Mouse (Mus musculus) activated CD4-positive, CD25-positive, alpha-beta regulatory T cell, adult 9 weeks (primary cell): ENCODE measurements around the gene E130218I03Rik. TPM values are rescaled to one million over a fixed set of nuclear protein-coding genes. Genes with fewer than 3 reads are reported as not detected.

Experiments
- polyA plus RNA-seq: library from polyadenylated mRNA; unstranded; fragments of 100-300 nt; shearing (Covaris generic); gene quantifications from one replicate; pipeline ENCODE4 v1.2.1, GENCODE M21; 2017

E130218I03Rik gene
- polyA plus RNA-seq = 9.6 TPM

GRCm38 (mm10) chr4:134243516-134244250 lies at the start of gene E130218I03Rik:
Gene E130218I03Rik (plus strand): TSS chr4:134243662.

GRCm38 (mm10) chr4:134202904-134203303 lies 40.6 kb upstream of the E130218I03Rik start, which contains the start of gene Gm7534:
Gene Gm7534 (minus strand): TSS chr4:134203004.

GRCm38 (mm10) chr4:134227194-134227593 lies 16.3 kb upstream of the E130218I03Rik start, which contains the start of gene Catsper4:
Gene Catsper4 (minus strand): TSS chr4:134227383.

GRCm38 (mm10) chr4:134238279-134238651 lies 5.2 kb upstream of the E130218I03Rik start, which contains the start of gene Cnksr1:
Gene Cnksr1 (minus strand): TSS chr4:134238399.

GRCm38 (mm10) chr4:134245148-134245843 lies 1.8 kb downstream of the E130218I03Rik start, which contains the start of gene Zfp593:
Gene Zfp593 (minus strand): TSS chr4:134245592.

GRCm38 (mm10) chr4:134246719-134247258 lies 3.3 kb downstream of the E130218I03Rik start, which contains the start of gene Gm30191:
Gene Gm30191 (plus strand): TSS chr4:134246935.

GRCm38 (mm10) chr4:134253722-134254324 lies 10.4 kb downstream of the E130218I03Rik start, which contains the start of gene Grrp1:
Gene Grrp1 (minus strand): TSS chr4:134254106.

GRCm38 (mm10) chr4:134287575-134288025 lies 44.1 kb downstream of the E130218I03Rik start, which contains the start of gene Pdik1l:
Gene Pdik1l (minus strand): TSS chr4:134287895.

Other genes starting within 250 kb of the E130218I03Rik start
- gene Dhdds, start 242.7 kb upstream of the E130218I03Rik start, polyA plus RNA-seq = 37.4 TPM
- not detected for gene Lin28a, start 224.8 kb upstream of the E130218I03Rik start, polyA plus RNA-seq
- gene Zfp683, start 189.8 kb upstream of the E130218I03Rik start, polyA plus RNA-seq = 1.5 TPM
- 15.4 TPM for gene Crybg2, start 182.8 kb upstream of the E130218I03Rik start, polyA plus RNA-seq
- gene Cd52, start 148.6 kb upstream of the E130218I03Rik start, polyA plus RNA-seq = 3,032 TPM
- gene Ubxn11, start 141.1 kb upstream of the E130218I03Rik start, polyA plus RNA-seq = 41.2 TPM
- 1,513 TPM for gene Sh3bgrl3, start 114.9 kb upstream of the E130218I03Rik start, polyA plus RNA-seq
- 84.8 TPM for gene Cep85, start 56.5 kb upstream of the E130218I03Rik start, polyA plus RNA-seq
- not detected for gene Gm7534, start 40.7 kb upstream of the E130218I03Rik start, polyA plus RNA-seq
- not detected for gene Catsper4, start 16.3 kb upstream of the E130218I03Rik start, polyA plus RNA-seq
- 0.33 TPM for gene Cnksr1, start 5.3 kb upstream of the E130218I03Rik start, polyA plus RNA-seq
- 16.6 TPM for gene Zfp593, start 1.9 kb downstream of the E130218I03Rik start, polyA plus RNA-seq
- not detected for gene Gm30191, start 3.3 kb downstream of the E130218I03Rik start, polyA plus RNA-seq
- gene Grrp1, start 10.4 kb downstream of the E130218I03Rik start, polyA plus RNA-seq = not detected
- 23.7 TPM for gene Pdik1l, start 44.2 kb downstream of the E130218I03Rik start, polyA plus RNA-seq
- gene Trim63, start 71.5 kb downstream of the E130218I03Rik start, polyA plus RNA-seq = not detected
- 0.51 TPM for gene Slc30a2, start 99.5 kb downstream of the E130218I03Rik start, polyA plus RNA-seq
- 1.0 TPM for gene Extl1, start 140.2 kb downstream of the E130218I03Rik start, polyA plus RNA-seq
- 2.3 TPM for gene Pafah2, start 152.7 kb downstream of the E130218I03Rik start, polyA plus RNA-seq
- 107 TPM for gene Stmn1, start 224.7 kb downstream of the E130218I03Rik start, polyA plus RNA-seq